Mouse (Mus musculus) brain, embryonic 18.5 days (tissue): ENCODE results near the gene Rpain.

Source experiments
- DNase-seq: peaks from one replicate; pipeline ENCODE4 v3.0.0-alpha.2; 2012; ENCODE audit warnings: low read depth, low spot score

The Rpain gene

DNA sequence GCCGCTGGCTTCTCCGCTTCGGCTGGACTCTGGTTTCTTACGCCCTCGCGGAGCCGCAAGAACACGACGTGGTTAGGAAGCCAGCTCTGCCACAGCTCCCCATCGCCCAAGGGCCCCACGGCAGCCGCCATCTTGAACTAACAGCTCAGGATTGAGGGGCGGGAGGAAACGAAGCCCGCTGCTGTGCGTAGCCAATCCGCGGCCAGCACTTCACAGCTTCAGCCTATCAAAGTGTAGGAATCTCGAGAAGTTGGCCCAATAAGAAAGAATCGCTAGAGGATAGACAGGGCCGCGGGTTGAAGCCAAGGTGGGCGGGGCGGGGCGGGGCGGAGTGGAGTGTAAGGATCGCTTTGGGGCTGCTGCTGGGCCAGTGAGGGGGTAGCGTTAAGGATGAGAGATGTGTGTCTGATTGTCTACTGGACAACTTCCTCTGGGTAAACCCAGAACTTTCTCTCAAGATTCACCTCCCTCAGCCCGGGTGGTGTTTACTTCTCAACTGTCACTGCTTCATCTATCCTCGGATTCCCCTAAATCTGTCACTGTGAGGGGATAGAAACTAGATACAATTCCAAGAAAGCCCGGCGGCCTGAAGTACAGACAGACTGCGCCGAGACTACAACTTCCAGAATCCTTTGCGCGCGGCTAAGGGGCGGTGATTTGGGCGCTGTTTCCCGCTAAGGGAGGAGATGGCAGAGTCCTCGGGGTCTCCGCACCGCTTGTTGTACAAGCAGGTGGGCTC is at the start of gene Rpain, which contains the start of gene Nup88:
TSS of gene Rpain (plus strand) at position 393 of the 739 bp plus-strand sequence.
TSS of gene Nup88 (minus strand) at position 153 of the 739 bp plus-strand sequence.
- peak; percentile 97 for DNase-seq

DNA sequence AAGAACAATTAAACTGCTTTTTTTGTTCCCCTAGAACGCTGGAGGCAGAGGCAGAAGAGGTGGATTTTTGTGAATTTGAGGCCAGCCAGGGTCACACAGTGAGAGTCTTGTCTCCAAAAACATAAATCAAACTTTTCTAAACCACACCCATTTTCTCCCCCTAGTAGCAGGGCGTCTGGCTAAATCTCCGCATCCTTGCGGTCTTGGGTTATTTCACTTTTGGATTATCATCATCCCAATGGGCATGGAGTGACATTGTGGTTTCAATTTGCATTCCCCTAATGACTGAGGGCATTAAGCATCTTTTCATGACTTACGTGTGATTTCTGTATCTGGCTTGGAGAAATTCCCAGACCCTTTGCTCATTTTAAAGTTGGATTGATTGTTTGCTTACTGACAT is 38.6 kb upstream of the Rpain start:
- DNase-seq = no peak

DNA sequence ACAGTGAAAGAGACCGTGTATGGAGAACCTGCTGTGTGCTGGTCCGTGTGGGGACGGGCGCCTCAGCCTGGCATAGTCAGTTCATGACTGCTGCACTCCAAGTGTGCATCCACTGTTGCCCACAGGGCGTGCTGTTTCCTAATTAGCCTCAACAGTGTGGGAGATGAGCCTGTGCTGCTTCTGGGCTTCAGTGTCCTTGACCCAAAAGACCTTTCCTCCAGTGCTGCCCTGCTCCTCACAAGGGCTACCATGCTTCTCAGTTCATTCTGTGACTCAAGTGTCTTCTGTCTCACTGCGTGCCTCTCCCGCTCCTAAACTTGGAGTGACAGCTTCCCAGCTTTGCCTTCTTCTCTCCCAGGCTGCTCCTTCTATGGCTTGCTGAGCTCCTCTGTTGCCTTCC is 34.7 kb upstream of the Rpain start:
- no peak for DNase-seq

DNA sequence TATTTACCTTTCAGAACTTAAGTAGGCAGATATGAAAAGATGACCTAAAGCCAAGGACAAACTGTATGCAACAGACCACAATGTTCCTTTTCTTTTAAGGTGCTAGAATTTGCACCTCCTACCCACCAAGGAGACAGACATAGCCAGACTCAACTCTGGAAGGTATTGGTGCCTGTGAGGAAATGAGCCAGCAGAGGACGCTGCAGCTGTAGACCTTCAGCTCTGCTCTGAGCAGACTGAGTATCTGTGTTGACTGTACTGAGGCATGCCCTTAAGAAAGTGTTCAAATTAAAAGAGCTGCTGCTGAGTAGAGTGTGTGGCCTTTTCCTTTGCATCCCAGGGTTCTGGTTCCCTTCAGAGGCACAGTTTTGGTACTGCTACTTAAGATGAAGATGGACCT is 27.4 kb upstream of the Rpain start:
- DNase-seq = no peak

DNA sequence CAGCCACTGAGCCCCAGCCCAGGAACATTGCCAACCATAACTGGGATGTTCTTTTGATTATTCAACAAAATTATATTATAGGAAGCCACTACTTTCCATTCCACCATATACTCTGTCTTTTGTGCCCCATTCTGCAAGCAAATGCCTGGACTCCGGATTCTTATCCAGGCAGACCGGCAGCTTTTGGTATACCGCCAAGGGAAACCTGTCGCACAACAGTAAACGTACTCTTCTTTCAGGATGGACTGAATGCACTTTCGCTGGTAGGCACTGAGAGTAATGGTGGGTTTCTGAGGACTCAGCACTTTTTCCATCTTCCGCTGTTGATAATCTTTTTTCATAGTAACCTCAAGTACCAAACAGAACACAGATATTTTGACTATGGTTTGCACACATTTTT is 26.4 kb upstream of the Rpain start:
- no peak for DNase-seq

DNA sequence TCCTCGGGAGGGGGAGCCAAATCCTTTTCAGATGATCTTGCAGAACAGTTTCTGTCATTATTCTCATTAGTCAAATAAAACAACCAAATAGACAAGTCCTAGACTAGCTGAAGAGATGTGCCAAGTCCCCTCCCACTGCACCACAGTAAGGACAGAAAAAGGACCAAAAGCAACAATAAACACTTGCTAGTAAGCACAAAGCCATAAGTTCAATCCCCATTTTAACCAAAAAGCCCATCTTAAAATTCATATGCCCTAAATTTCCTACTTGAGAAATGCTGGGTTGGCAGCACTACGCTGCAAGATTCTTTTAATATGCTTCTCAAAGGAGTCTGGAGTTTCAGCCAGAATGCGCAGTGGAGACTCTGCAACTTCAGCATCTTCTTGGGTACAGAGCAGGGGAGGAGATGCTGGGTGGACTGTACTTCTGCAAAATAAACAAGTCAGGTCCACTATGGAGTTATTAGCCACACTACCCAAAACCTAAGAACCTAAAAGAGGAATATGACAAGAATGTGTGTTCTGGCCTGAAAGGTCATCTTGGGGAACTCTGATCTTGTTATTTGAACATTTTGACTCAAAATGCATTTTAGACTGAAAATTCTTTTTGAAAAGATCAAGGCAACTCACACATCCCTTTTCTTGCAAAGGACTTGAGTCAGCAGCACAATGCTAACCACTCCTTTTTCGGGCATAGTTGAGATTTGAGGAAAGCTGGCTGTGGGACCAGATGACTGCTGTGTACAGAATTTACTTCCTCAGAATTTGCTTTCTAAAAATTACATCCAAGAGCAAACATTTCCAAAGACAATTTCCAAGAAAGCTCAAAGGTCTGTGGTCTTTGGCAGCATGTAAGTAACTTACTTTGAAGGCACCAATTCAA is 24.8 kb upstream of the Rpain start:
- DNase-seq = no peak

DNA sequence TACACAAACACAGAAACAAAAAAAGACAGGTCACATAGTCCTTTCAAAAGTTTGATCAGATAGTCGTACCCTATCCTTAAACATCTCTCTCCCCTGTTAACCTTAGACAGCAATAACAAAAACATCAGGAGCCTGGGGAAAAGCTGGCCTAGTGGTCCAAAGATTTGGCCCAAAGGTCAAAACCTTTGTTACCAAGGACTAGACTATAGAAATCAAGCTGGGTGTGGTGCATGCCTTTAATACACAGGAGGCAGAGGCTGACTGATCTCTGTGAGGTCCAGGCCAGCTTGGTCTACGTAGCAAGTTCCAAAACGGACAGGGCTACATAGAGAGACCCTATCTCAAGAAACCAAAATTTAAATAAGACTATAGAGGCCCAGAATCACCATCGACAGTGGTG is 15.3 kb upstream of the Rpain start:
- no peak for DNase-seq

DNA sequence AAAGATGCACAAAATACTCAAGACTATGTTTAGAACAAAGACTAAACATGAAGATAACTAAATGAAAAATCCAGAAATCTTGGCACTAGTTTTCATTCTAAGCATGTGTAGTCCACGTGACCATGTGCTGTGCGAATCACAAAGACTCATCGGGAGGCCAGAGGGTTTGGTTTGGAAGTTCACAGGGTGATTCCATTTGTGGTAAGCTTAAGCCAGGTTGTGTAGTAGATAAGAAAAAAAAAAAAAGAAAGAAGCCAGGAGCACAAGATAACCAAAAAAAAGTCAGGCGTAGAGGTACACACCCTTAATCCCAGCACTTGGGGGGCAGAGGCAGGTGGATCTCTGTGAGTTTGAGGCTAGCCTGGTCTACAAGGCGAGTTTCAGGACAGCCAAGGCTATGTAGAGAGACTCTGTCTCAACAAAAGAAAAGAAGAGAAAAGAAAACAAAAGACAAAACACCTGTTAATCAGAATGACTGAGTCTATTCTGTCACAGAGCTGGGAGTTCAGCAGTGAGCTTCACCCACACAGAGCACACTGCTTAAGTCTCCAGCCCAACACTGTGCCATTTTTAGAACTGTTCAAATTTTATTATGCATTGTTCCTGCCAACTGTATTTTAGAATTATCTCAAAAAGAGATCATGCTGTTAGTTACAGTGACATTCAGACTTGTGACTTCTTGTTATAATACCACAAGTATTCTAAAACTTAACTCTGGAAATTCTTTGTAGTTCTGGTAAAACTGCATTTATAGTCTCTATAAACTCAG is 9.0 kb upstream of the Rpain start:
- no peak for DNase-seq

DNA sequence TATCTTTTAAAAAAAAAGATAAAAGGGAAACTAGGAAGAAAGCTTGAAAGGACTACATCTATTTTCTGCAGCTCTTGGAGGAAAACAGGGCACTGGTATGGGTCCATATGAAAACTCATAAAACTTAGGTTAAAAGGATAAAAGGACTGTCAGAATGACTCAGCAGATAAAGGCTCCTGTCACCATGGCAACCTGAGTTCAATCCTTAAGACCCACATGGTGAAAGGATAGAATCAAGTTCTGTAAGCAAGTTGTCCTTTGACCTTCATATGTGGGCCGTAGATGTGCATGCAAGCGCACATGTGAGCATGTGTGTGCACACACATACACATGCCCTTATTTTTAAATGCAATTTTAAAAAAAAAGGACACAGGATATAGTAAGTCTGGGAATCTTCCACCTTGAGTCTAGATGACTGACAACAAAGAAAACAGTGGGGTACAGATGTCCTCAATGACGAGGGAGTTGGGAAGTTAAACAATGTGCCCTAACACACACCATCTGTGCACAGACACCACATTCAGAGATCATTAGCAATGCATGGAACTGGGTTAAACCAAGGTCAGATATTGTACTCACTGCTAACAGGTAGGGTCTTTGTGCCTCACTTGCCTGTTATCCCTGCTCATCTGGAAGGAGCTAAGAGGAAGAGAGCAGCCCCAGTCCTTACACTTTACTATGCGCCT is 5.6 kb upstream of the Rpain start:
- no peak for DNase-seq

DNA sequence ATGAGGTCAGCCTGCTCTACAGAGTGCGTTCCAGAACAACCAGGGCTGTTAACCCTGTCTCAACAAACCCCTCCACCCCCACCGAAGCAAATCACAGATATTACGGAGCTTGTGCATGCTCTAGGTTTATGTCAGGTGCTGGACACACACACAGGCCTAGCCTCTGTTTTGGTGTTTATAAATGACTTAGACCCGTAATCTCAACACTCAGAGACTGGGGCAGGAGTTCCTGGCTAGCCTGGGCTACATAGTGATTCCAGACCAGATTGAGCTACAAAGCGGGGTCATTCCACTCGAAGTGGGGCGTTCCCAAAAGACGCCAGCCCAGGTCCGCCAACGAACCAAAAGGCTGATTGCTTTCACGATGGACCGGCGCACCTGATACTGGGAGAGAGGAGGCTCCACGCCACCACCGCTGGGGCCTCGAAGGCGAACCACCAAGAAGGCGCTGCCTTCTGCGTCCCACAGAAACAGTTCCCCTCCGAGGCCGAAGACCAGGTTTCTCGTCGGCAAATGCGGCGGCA is 680 bp upstream of the Rpain start:
- DNase-seq = no peak

DNA sequence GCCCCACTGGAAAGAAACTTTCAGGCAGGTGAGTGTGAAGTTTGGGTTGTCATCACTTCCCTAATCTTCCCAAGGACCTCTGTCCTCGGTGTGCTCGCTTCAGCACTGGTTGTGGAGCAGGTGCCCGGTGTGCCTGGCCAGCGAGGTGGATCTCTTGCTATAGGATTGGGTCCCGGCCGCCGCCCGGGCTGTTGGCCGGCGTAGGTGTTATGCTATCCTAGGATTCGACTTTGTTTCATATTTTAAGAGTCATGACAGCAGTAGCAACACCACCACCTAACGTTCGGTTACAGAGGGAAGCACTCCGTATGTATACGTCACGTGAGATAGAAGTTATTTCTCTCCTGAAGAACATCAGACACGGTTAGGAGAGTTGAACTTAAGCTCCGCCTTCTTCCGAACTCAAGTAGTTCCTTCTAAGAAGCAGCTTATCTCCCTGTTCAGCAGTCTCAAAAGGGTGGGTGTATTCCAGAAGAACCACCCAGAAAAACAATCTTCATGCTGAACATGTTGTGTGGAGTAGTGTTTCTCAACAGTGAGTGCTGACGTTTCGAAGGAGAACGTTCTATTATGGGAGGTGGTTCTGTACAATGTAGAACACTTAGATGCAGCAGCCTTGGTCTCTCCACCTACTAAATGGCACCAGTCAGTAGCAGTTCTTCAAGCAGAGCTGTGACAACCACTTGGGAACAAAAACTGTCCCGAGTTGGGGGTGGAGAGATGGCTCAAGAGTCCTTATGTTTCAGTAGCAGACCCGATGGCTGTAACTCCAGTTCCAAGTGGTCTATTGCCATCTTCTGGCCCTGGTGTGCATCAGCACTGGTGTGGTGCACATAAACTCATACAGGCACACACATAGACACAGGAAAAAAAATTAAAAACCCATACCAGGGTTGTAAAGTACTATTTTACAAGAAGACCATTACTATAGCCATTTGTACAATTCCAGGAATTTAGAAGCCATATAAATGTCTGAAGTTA is 837 bp downstream of the Rpain start:
- DNase-seq = no peak

DNA sequence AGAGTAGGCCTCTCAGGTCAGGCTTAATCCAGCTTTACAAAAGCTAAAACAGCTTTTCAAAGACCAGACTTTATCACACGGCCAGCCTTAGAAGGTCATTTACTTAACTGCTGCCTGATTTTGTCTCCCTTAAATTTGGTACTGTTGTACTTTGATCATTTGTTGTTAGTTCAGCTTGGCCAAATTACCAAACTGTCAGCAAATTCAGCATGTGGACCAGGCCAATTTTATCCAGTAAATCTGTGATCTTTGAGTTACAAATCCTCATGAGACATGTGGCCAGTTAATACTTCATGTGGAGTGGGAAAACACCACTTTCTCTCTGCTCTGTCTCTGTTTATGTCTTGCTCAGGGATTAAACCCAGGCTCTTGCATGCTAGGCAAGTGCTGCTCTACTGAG is 2.6 kb downstream of the Rpain start:
- DNase-seq = no peak

DNA sequence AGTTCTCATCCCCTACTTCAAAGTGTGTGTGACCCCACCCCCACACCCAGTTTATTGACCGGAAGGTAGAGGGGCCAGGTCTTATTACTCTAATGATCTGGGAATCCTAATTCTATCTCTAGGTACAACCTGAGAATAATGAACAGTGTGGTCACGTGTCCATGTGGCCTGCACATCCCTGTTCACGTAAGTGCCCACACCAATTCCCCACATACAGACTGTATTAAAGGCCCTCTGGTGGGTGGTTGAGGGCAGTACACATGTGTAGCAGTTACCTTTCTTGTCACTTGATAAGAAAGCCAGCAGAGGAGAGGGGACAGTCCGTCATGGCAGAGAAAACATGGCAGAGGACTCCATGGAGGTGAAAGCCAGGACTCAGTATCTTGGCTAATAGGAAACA is 3.9 kb downstream of the Rpain start:
- DNase-seq = no peak

DNA sequence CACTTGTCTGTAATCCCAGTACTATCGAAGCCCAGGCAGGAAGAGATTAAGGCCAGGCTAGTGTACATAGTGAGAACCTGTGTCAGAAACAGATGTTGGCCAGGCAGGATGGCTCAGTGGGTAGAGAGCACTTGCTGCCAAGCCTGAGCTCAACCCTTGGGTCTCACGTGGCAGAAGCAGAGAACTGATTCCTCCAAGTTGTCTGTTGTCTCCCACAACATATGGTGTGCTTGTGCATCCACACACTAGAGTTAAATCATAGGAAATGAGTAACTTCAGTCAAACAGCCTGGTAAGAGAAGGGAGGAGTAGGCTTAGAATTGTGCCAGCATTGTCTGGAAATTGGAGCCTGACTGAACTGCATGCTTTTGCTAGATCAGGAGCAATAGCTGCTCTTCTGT is 5.2 kb downstream of the Rpain start:
- DNase-seq = no peak

DNA sequence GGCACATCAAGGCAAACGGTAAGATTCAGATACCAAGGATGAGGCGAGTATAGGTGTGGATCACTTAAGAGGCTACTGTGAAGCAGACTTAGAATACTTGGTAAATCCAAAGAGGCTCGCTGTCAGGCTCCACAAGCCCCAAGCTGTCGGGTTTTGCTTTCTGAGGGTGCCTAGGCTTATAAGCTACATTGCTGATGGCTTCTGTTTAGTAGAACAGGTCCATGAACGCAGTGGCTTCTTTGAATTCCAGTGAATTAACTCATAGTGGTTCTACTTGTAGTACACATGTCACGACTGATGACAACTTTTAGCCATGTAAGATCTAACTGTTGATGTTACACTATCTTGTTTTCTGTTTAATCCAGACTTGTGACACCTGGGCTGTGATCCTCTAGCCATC is 7.3 kb downstream of the Rpain start:
- no peak for DNase-seq

DNA sequence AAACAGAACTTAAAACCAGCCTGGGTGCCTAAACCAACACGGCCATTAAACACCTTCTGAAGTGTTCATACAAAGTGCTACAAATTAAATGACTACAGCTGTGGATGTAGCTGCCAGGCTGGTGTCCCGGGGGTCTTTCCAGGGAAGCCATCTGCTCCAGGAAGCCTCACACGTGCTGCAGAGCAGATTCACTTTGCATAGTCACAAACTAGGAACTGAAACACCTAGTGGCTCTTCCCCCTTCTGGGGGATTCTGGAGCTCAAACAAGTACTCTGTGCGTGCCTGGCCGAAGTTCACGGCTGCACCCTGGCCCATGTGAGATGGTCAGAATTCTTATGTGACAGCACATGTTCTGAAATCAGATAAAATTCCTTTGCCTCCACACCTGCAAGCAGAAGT is 10.2 kb downstream of the Rpain start:
- DNase-seq = no peak

DNA sequence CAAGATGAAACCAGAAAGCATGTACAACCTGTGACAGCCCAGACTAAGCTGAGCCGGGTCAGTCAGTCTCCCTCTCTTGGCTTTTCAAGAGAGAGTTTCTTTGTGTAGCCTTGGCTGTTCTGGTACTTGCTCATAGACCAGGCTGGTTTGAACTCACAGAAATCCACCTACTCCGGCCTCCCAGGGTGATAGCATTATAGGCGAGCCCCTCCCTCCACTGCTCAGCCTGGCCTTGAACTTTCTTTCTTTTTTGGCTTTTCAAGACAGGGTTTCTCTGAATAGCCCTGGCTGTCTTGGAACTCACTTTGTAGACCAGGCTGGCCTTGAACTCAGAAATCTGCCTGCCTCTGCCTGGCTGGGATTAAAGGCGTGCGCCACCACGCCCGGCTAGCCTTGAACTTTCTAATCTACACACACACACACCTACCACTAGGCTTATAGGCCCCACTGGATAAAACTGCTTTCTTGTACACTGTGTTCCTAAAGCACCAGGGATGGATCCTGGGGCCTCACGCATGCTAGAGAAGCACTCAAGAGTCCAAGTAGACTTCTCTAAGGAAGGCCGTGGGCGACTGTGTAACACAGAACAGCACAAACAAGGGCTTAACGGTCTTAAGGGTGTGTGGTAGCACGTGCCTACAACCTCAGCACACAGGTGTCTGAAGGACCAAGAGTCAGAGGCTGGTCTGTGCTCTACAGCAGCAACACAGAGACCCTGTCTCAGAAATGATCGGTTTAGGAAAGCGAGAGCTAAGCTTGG is 10.9 kb downstream of the Rpain start:
- no peak for DNase-seq

DNA sequence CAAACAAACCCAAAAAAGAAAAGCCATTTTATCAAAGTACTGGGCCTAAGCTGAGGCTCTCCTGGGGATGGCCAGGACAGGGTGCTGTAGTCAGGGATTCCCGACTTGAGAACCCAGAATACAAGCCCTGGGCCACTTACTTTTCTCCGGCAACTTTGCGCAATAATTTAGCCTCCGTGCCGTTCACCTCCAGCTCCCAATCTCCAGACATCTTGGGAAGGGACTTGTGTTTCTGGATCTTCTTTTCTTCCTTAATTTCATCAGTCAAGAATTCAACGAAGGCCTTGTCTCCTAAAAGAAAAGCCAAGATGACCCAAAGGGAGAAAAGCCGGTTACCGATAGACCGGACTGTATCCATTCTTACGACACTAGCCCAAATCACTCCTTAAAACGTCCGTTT is 12.0 kb downstream of the Rpain start:
- DNase-seq = no peak

DNA sequence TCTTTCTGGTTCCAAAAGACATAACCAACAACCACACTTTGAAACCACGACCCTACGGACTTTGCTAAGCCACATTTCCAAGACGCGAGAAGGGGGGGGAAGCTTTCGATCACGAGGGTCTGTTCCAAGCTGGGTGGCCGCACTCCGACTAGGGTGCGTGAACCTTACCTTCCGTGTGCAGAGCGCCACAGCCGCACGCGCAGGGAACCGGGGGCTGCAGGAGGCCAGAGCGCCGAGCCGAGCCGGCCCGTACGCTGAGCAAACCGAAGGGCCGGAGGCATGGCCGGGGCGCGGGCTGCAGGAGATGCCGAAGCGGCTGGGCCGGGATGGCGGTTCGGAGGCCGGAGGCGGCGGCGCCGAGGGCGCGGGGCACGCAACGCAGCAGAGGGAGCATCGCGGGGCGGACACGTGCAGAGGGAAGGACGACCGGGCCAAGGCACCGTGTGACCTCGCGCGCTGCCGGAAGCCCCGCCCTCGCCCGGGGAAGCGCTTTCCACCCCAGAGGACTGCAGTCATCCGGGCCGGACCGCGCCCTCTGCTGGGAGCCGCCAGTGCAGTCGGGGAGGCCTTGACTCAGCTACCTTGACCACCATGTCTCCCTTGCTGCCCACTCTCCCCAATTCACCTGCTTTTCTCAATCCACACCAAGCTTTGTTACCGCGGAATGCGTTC is 12.7 kb downstream of the Rpain start, which contains the start of gene C1qbp:
TSS of gene C1qbp (minus strand) at position 470 of the 672 bp plus-strand sequence.
- peak; percentile 66 for DNase-seq
